Mouse (Mus musculus) mesoderm, embryonic 11.5 days (tissue): ENCODE data around the gene Gm49601.

Source experiments
- DNase-seq: peaks from one replicate; pipeline ENCODE4 v3.0.0-alpha.2; 2012; ENCODE audit warnings: low read depth, low spot score

The Gm49601 gene

DNA sequence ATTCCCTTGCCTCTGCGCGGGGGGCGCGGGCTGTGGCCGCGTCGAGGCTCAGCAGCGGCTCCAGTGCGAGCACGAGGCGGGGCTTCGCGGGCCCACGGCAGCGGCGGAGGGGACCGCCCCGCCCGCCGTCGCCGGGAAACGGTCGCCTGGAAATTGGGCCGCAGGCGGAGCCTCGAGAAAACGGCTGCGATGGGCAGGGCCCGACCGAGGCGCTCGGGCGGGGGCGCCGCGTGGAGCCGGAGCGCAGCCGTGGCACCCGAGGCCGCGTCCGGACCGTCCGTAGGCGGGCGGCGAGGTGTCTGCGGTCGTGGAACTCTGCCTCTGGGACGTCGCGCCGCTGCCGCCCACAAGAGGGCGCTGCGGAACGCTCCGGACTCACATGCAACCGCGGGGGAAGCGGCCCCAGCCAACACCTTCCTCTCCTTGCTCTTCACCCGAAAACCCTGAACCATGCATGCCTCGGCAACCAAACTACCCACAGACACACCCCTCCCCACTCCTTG is at the start of gene Gm49601:
Gene Gm49601, minus strand, starts transcription at position 52 of the 503 bp plus-strand sequence.
- peak; percentile 89 for DNase-seq

DNA sequence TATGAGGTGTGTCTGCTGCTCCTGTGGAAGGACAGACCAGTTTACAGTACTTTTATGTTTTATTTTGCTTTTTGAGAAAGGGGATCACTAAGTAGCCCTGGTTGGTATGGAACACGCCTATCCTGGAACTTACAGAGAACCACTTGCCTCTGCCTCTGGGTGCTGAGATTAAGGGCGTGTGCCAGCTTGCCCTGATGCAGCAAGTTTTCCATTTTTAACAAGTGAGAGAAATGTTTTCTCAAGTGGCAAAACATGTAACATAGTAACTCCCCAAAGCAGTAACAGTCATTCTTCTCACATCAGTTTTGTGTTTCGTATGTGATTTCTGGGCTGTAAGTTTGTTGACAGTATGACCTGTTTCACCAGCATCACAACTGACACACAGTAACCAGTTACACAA is 46.8 kb upstream of the Gm49601 start:
- DNase-seq, result no peak

- DNase-seq, result no peak
Measured at GRCm38 (mm10) chr16:18672027-18672426, 45.8 kb upstream of the Gm49601 start.

GRCm38 (mm10) chr16:18669914-18670313 is 43.7 kb upstream of the Gm49601 start:
- no peak for DNase-seq

GRCm38 (mm10) chr16:18658597-18658996 is 32.4 kb upstream of the Gm49601 start:
- no peak for DNase-seq

DNA sequence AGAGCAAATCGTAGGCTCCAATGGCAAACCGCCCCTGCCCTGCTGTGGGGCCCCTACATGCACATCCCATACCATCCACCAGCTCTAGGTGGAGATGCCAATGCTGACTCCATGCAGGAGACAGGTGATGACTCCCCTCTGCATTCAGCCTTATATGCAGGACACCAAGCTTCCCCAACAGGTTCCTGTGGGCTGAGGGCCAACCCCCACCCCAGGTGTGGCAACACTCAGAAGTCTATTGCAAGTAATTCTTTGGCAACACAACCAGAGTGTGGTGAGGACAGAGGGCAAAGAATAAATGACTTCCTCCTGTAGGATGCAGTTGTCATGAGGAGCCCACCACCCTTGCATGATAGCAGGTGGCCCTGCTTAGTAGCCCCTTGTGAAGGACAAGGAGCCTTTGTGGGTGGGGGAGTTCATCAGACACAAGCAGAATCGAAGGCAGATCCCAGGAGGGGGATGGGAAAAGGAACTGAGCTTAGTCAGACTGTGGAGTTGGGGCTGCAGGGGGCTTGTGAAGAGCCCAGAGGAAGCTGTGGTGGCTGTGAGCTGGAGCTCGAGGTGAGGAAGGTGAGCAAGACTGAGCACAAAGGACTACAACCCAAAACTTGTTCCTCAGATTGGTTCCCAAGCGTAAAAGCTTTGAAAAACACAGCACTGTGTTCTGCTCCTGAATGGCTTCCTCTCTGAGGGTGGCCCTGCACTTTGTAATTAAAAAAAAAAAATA is 29.3 kb upstream of the Gm49601 start:
- DNase-seq, result no peak

DNA sequence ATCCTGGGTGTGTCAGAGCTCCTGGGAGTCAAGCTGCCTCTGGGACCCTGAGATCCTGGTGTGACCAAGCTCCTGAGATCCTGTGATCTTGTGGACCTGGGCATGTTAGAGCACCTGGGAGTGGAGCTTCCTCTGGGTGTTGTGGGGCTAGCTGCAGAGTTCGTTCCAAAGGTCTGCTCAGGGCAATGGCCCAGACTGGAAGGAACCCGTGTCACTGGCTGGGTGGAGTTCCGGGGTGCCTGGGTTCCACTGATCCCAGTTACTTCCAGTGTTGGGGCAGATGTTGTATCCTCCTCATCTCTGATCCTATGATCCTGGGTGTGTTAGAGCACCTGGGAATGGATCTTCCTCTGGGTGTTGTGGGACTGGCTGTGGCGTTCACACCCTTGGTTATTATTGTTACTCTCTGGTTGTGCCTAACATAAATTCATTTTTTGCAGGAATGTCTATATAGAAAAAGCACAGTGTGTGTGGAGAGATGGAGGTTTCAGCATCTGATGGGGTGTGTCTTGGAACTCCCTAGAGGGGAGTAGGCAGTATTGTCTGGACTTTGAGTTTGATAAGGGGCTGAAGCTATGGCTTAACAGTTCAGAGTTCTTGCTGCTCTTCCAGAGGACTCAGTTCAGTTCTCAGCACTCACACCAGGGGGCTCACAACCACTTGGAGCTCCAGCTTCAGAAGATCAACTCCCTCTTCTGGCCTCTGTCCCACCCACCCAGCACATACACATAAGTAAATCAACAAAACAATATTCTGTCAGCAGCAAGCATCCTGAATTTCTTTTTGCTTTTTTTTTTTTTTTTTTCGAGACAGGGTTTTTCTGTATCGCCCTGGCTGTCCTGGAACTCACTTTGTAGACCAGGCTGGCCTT is 27.3 kb upstream of the Gm49601 start:
- no peak for DNase-seq

DNA sequence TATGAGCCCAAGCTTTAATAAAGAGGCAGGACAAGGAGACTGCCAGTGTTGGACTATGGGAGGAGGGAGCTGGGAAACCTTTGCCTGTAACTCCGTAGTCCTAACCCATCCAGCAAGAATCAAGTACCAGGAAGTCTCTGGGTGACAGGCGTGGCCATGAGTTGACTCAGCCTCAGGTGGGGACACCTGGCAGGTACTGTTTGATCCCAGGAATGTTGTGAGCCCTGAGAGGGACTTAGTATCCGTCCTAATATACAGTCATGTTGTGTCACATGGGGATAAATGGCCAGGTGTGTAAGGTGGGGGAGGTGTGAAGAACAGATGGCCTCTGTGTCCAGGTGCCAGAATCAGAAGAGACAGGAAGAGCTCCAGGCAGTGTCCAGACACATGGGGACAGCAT is 22.9 kb upstream of the Gm49601 start:
- no peak for DNase-seq

GRCm38 (mm10) chr16:18645329-18645728 is 19.1 kb upstream of the Gm49601 start:
- no peak for DNase-seq

DNA sequence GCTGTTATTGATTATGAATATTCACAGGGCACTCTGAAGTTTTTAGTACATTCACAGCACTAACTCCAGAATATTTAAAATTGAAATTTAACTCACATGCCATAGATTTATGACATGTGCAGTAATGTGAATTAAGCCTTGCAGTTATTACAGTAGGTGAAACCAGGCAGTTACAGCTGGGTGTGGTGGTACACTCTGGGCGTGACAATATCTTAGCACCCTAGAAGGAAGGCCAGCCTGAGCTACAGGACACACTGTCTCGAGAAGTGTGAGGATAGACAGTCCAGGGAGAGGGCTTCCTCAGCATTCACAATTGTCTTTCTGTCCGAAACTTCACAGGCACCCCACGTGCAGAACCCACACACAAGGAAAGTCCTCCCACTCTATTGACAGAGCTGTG is 18.3 kb upstream of the Gm49601 start:
- DNase-seq, result no peak

GRCm38 (mm10) chr16:18643406-18643998 is 17.3 kb upstream of the Gm49601 start:
- no peak for DNase-seq

GRCm38 (mm10) chr16:18642897-18643296 is 16.7 kb upstream of the Gm49601 start:
- no peak for DNase-seq

DNA sequence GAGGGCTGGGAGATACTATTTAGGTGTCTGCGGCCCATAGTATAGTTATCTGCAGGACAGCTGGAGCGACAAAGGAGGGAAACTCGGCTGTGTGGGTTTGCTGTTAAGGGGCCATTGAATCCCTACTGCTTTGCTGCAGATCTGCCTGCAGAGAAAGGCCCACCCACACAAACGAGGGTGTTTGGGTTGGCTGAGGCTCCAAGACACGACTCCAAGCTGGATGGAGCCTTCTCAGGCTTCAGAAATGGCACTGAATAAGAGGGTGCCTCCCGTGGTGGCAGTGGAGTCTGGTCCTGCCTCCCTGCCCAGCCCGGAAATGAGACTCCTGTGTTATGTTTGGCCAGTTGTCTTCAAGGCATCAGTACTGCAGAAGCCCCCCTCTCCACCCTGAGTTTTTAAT is 16.1 kb upstream of the Gm49601 start:
- no peak for DNase-seq

DNA sequence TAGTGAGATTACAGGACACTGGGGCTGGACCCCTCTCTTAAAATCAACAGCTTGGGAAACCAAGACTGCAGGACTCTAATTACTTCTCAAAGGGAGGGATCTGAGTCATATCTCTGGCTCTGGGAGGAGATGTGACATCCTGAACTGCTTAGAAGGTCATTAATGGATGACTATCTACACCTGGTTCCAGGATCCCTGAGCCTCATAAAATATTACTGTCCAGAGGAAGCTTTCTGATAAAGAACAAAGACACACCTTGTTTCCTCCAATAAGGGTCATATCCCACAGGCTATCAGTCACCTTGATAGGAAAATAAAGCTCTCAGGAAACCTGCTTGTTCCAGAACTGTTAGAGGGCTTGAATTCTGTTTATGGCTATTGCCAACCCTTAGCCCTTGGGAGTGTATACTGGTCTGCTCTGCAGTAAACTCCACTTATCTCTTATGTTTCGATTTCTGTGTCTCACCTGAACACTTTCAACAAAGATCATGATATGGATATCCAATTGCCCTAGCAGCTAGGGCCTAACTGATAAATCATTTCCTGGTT is 13.2 kb upstream of the Gm49601 start:
- DNase-seq, result no peak

- DNase-seq, result no peak
Measured at GRCm38 (mm10) chr16:18638396-18638795, 12.2 kb upstream of the Gm49601 start.

GRCm38 (mm10) chr16:18636804-18637203 is 10.6 kb upstream of the Gm49601 start:
- DNase-seq, result no peak

DNA sequence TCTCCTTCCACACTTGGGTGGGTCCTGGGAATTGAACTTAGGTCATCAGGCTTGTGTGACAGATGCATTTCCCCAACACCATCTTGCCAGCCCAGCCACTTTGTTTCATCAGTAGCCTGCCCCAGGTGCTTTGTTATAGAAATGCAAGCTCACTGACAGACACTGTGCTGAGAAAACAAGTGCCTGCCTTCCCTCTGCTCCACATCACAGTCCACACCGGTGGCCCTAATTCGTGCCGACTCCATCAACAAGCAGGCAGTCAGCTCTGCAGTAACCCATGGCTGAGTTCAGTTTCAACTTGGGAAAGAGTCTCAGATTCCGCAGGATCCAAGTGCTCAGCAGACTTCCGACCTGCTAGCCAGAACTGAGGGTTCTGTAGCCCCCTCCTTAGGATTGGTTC is 10.2 kb upstream of the Gm49601 start:
- no peak for DNase-seq

DNA sequence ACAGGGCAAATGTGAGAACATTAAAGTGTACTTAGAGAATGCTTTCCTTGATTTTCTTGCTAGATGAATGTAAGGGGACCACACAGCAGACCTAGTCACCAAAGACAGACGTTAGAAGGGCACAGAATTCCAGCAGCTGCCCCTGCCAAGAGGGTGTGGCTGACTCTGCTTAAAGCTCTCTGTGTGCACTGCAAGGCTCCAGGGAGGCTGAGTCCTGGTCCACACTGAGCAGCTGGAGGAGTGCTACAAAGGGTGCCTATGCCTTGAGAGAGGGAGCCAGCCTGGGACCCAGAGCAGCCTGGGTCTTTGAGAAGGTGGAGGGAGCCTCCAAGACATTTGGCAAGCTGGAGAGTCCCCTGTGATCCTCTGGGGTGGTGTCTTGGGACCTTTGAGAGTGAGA is 7.1 kb upstream of the Gm49601 start:
- no peak for DNase-seq

DNA sequence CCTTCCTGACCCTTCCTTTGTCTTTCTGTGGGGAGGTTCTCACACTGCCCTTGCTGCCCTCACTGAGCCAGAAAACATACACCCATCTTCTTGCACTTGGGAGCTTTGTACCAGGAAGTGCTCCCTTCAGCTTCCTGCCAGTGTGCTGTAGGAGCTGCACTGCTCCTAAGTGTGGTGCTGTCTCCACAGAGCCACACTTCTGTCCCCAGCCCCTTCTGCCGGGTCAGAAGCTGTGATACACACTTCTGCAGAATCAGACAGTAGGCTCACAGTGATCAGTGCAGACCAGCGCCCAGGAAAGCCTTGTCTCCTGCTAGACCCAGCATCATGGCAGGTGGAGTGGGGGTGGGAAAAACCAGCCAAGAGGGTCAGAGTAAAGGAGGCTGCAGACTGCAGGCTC is 6.6 kb upstream of the Gm49601 start:
- DNase-seq, result no peak

GRCm38 (mm10) chr16:18632059-18632458 is 5.8 kb upstream of the Gm49601 start:
- DNase-seq, result no peak

- DNase-seq, result no peak
Measured at GRCm38 (mm10) chr16:18631141-18631540, 4.9 kb upstream of the Gm49601 start.

DNA sequence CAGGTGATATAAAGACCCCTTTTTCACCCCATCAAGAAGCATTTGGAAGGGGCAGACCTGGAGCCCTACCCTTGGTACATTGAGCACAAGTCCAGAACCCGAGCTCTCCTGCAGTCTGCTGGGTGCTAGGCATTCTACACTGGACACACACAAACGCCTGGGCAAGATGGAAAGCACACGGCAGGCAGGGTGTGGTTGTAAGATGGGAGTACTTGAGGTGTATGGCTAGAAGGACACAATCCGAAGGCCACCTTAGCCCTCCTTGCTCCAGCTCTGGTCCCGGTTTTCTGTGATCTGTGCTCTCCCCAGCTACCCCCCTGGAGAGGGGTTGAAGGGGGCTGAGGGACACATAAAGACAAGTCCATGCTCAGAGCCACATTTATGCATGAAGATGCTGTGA is 4.1 kb upstream of the Gm49601 start:
- DNase-seq, result no peak
